Mouse (Mus musculus): ENCODE results near the gene Mgll.

- TF ChIP-seq POLR2A (IDR thresholded peaks at IDR 0.05; ENCODE audit: insufficient read depth, low read depth, low read length) (no peak), EP300 (IDR thresholded peaks at IDR 0.05; ENCODE audit: insufficient read depth, low read depth, low read length) (no peak)
Observed at GRCm38 (mm10) chr6:88781919-88782318, 57.7 kb downstream of the Mgll start.
